Mouse (Mus musculus): ENCODE measurements around the gene 1110004F10Rik. TPM values are rescaled to one million over a fixed set of nuclear protein-coding genes. Genes with fewer than 3 reads are reported as not detected.
A peak's percentile ranks its signal among the peaks of the same experiment; 100 is the strongest.

Gene 1110004F10Rik
- polyA plus RNA-seq, 1 experiment from 2014 or later, result 311 TPM

DNA sequence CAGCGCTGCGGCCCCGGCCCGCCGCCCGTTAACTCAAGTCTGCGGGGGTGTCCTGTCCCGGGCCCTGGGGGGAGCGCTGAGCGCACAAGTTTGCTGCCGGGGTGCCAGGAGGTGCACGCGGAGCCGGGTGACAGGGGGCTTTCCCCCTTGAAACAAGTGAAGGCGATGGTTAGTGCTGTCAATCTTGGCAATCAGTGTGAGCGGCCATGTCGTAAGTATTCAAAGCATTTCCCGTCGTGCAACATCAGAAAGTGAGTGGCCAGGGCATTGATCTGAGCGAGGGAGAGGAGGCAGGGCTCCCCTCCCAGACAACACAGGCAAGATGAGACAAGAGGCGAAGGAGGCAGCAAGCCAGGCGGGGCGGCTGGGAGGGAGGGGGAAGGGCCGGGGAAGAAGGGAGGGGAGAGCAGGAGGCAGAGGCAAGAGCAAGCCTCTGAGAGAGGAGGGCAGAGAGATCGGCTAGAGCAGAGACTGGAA is 4.9 kb upstream of the 1110004F10Rik start:
- ATAC-seq, result peak; percentile 60
- under 1% methylated on average over 25 of the region's 25 CpGs for WGBS
- Histone ChIP-seq H3K4me1 (ENCODE audit: control insufficient read depth, insufficient read depth, low read depth, low read length) (peaks cover 39% of the 10 kb centered on the region), H3K36me3 (ENCODE audit: control insufficient read depth, insufficient read depth, low read length) (no peaks in the 10 kb centered on the region), H3K27ac (ENCODE audit: low read depth, low read length) (peak overlapping the region; percentile 77), H3K9me3 (ENCODE audit: control insufficient read depth, low read length) (no peaks in the 10 kb centered on the region), H3K9ac (ENCODE audit: low read depth, low read length) (peak overlapping the region; percentile 55), H3K4me3 (ENCODE audit: low read length) (peak overlapping the region; percentile 45), H3K27me3 (replicated peaks; ENCODE audit: control insufficient read depth, insufficient read depth, low read length) (peaks cover 39% of the 10 kb centered on the region), H3K4me2 (ENCODE audit: low read length) (peak overlapping the region; percentile 100)

DNA sequence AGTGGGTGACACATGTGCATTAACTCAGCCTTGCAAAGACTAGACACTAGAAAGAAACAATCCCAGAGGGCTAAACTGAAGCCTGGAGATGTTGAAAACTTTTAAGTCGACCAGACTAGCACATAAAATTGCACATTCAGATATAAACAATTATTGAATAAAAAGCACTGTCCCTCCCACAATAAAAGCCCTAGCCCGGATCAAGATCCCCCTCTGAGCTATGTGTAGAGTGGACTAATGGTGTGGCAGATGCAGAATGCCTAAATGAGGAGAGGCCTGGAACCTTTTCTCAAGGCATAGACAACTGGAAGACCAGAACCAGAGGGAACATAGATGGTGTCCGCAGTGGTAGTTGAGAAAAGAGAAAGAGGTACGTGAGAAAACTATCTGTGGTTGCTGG is 3.7 kb upstream of the 1110004F10Rik start:
- Histone ChIP-seq H3K36me3 (ENCODE audit: control insufficient read depth, insufficient read depth, low read length) (no peaks in the 10 kb centered on the region), H3K4me3 (ENCODE audit: low read length) (no peak overlapping the region), H3K9me3 (ENCODE audit: control insufficient read depth, low read length) (no peaks in the 10 kb centered on the region), H3K9ac (ENCODE audit: low read depth, low read length) (no peak overlapping the region), H3K4me1 (ENCODE audit: control insufficient read depth, insufficient read depth, low read depth, low read length) (peaks cover 44% of the 10 kb centered on the region), H3K27me3 (replicated peaks; ENCODE audit: control insufficient read depth, insufficient read depth, low read length) (peaks cover 34% of the 10 kb centered on the region), H3K27ac (ENCODE audit: low read depth, low read length) (no peak overlapping the region), H3K4me2 (ENCODE audit: low read length) (no peak overlapping the region)
- WGBS, result 39% methylated on average over 4 of the region's 4 CpGs
- no peak for ATAC-seq

DNA sequence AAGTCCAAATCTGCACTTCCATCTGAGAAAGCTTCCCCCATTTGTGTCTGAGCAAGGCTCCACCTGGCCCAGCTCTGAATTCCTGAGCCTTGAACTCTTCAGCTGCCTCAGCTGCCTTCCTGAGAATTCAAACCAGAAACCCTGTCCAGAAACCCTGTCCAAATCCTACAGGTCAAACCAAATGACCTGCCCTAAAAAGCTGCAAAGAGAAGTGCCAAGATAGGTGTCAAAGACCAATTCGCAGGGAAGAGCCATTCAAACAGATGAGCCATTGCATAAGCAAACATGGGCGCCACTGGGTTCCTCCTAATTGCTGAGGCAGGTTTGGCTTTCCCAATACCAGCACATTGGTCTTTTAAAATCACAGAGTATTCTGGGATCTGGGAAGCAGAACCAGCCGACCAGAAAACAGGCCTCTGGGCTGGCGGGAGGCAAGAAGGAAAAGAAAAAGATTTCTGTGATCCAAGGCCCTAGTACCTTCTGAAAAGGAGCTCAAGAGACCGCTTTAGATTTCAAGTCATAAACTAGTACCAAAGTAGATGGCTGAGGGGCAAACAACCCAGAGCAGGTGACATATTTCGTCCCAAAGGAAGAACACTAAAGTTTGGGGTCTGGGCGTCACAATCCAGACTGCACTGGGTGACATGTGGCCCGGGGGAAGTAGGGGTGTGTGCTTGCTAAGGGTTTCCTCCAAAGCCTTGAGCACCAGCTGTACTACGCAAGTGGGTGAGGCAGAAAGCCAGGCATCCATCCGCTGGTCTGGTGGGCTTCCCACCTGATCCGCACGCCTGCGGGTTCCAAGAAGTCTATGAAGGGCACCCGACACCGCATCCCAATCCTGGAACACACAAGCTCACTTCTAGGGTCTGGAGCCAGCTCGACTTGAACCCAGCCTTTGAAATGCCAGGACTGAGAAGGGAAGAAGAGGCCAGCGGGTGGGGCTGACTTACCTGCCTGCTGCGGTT is 2.3 kb upstream of the 1110004F10Rik start:
- Histone ChIP-seq H3K9ac (ENCODE audit: low read depth, low read length) (no peak overlapping the region), H3K36me3 (ENCODE audit: control insufficient read depth, insufficient read depth, low read length) (no peaks in the 10 kb centered on the region), H3K4me3 (ENCODE audit: low read length) (peak overlapping the region; percentile 6; the same call in 1 of the 2 replicates), H3K4me2 (ENCODE audit: low read length) (0 out of 2 replicates have a peak overlapping the region, but pooled peaks have one; percentile 14), H3K4me1 (ENCODE audit: control insufficient read depth, insufficient read depth, low read depth, low read length) (peaks cover 32% of the 10 kb centered on the region), H3K27ac (ENCODE audit: low read depth, low read length) (no peak overlapping the region), H3K27me3 (replicated peaks; ENCODE audit: control insufficient read depth, insufficient read depth, low read length) (peaks cover 31% of the 10 kb centered on the region), H3K9me3 (ENCODE audit: control insufficient read depth, low read length) (no peaks in the 10 kb centered on the region)
- ATAC-seq, result no peak
- 33% methylated on average over 18 of the region's 18 CpGs for WGBS

DNA sequence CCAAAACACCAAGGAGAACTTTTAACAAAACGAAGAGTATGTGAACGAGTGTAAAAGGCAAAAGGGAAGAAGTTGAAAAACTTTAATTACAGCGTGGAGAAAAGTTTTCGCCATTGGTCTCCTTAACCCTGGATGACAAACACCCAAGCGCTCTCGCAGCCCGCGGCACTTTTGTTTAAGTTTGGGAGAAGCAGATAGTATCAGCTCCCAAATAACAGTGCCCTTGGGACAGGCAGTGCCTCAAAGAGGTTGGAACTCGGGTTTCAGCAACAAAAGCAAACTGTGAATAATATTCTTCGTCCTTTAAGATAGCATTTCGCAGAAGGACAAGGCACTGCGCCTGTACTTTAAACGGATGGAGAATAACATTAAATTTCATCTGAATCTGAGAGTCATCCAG is 1.2 kb upstream of the 1110004F10Rik start:
- Histone ChIP-seq H3K36me3 (ENCODE audit: control insufficient read depth, insufficient read depth, low read length) (no peaks in the 10 kb centered on the region), H3K4me2 (ENCODE audit: low read length) (peak overlapping the region; percentile 44), H3K9ac (ENCODE audit: low read depth, low read length) (no peak overlapping the region), H3K4me3 (ENCODE audit: low read length) (peak overlapping the region; percentile 9), H3K9me3 (ENCODE audit: control insufficient read depth, low read length) (no peaks in the 10 kb centered on the region), H3K4me1 (ENCODE audit: control insufficient read depth, insufficient read depth, low read depth, low read length) (peaks cover 27% of the 10 kb centered on the region), H3K27me3 (replicated peaks; ENCODE audit: control insufficient read depth, insufficient read depth, low read length) (peaks cover 31% of the 10 kb centered on the region), H3K27ac (ENCODE audit: low read depth, low read length) (no peak overlapping the region)
- 1% methylated on average over 13 of the region's 13 CpGs for WGBS
- ATAC-seq, result no peak

DNA sequence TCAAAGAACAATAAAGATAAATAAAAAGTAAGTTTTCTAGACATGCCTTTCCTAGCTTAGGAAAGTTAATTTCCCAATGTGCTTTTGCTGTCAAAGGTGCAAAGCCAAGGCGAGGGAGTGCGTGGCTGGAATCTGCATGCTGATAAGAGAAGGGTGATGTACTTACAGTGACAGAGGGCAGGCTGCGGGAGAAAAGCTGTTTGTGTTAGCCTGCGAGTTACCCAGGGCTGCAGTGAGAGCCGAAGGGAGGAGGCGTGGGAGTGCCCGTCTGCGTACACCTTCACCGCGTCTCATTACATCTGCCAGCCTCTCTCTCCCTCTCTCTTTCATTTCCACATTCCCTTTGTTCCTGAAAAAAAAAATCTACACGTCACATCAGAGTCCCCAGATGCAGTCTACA is 686 bp upstream of the 1110004F10Rik start, which contains the start of gene Sox6:
Gene Sox6 (minus strand): TSS at position 286 of the 400 bp plus-strand sequence.
- H3K4me2 ChIP-seq (ENCODE audit: low read length), result peak within 1 kb of the TSS; percentile 96
- peak within 1 kb of the TSS; percentile 55 for H3K4me3 ChIP-seq (ENCODE audit: low read length)
- H3K27me3 ChIP-seq (replicated peaks; ENCODE audit: control insufficient read depth, insufficient read depth, low read length), result peaks cover 31% of the 10 kb centered on the region
- 3% methylated on average over 11 of the region's 11 CpGs for WGBS
- peaks cover 23% of the 10 kb centered on the region for H3K4me1 ChIP-seq (ENCODE audit: control insufficient read depth, insufficient read depth, low read depth, low read length)
- no peak for ATAC-seq
- no peaks in the 10 kb centered on the region for H3K9me3 ChIP-seq (ENCODE audit: control insufficient read depth, low read length)
- H3K36me3 ChIP-seq (ENCODE audit: control insufficient read depth, insufficient read depth, low read length), result no peaks in the 10 kb centered on the region
- peak within 1 kb of the TSS; percentile 65 for H3K9ac ChIP-seq (ENCODE audit: low read depth, low read length)
- H3K27ac ChIP-seq (ENCODE audit: low read depth, low read length), result peak within 1 kb of the TSS; percentile 3

DNA sequence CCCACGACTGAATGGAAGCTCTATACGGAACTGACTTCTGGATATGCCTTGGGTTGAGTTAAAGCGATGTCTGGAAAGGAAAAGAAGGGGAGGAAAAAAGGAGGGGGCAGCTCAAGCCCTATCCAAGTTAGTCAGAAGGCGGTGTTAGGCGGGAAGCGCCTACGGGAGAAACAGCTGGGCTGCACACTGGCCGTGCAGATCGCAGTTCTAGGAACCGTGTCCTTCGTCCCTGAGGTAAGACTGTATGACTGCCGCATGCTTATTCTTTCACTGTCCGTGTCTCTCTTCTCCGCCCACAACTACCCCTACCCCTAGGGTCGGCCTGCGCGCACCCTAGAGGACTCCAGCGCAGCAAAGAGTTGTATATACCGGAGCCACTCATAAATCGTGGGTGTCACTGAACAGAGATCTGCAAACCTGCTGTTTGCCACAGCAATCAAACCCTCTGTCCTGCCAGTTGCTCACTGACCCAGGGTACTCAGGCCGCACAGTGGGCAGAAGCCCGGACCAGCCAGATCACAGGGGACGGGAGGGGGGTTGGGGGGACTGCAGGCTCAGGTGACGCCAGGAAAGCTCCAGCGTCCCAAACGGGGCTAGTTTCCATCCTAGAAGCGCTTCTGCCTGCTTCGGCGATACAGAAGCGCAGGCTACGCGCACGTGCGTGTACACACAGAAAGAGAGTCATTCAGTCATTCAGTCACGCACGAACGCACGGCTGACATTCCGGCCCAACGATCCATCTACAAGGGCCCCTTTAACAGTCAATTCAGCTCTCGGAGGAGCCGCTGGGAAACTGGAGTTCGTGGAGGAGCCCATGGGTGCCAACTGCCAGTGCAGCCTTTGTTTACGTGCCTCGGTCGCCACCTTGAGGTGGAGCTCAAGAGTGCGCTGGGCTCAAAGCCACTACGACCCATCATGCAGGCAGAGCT is 605 bp downstream of the 1110004F10Rik start:
- H3K27ac ChIP-seq (ENCODE audit: low read depth, low read length), result peak overlapping the region; percentile 61

DNA sequence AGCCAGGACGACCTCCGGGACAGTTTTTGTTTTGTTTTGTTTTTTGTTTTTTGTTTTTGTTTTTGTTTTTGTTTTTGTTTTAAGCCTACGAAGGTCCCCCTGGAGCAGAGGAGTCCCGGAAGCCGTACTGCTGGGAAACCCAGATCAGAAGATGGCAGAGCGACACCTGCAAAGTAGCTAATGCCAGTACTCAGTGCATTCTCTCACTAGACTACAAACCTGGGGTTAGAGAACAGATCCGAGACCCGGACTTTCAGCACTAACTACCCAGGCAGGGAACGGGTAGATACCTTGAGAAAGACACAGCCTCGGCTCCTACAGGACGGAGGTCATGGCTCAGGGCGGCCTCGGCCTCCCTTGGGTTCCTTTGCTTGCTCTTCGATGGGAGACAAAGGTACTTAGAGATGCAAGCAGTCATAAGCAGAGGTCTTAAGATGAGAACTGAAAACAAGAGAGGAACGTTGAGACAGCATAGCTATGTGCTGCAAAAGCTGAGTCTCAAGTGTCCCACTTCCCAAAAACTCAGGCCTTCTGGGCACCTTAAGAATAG is 1.3 kb downstream of the 1110004F10Rik start:
- H3K4me2 ChIP-seq (ENCODE audit: low read length), result peak overlapping the region; percentile 96
- peak overlapping the region; percentile 55 for H3K4me3 ChIP-seq (ENCODE audit: low read length)
- 0 out of 2 replicates have a peak overlapping the region, but pooled peaks have one; percentile 4 for H3K9ac ChIP-seq (ENCODE audit: low read depth, low read length)
- no peak overlapping the region for H3K27ac ChIP-seq (ENCODE audit: low read depth, low read length)
- peaks cover 20% of the 10 kb centered on the region for H3K27me3 ChIP-seq (replicated peaks; ENCODE audit: control insufficient read depth, insufficient read depth, low read length)
- no peaks in the 10 kb centered on the region for H3K9me3 ChIP-seq (ENCODE audit: control insufficient read depth, low read length)
- ATAC-seq, result peak; percentile 61
- peaks cover 11% of the 10 kb centered on the region for H3K4me1 ChIP-seq (ENCODE audit: control insufficient read depth, insufficient read depth, low read depth, low read length)
- 15% methylated on average over 15 of the region's 15 CpGs for WGBS
- no peaks in the 10 kb centered on the region for H3K36me3 ChIP-seq (ENCODE audit: control insufficient read depth, insufficient read depth, low read length)

More for the DNA sequence above, 605 bp downstream of the 1110004F10Rik start:
- WGBS, result under 1% methylated on average over 48 of the region's 48 CpGs
- Histone ChIP-seq H3K27me3 (replicated peaks; ENCODE audit: control insufficient read depth, insufficient read depth, low read length) (peaks cover 27% of the 10 kb centered on the region), H3K9me3 (ENCODE audit: control insufficient read depth, low read length) (no peaks in the 10 kb centered on the region), H3K36me3 (ENCODE audit: control insufficient read depth, insufficient read depth, low read length) (no peaks in the 10 kb centered on the region), H3K4me2 (ENCODE audit: low read length) (peak overlapping the region; percentile 96), H3K4me3 (ENCODE audit: low read length) (peak overlapping the region; percentile 55), H3K4me1 (ENCODE audit: control insufficient read depth, insufficient read depth, low read depth, low read length) (peaks cover 11% of the 10 kb centered on the region), H3K9ac (ENCODE audit: low read depth, low read length) (peak overlapping the region; percentile 65)
- peak; percentile 93 for ATAC-seq

DNA sequence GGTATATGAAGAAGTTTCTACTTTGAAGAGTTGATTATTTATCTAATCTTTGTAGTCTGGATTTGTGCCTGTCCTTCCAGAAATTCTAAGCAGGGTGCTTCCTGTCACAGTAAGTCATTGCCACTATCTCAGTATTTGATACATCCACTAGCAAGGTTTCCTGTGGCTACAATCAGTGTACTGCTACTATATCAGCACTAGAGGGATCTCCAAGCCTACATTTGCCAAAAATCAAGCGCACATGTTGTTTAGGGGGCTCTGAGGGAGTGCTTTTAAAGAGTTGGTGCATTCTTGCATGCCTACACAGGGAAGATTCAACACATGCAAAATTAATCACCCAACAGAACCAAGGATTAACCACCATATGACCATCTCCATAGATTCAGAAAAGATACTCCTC is 21.5 kb downstream of the 1110004F10Rik start:
- Histone ChIP-seq H3K9me3 (ENCODE audit: control insufficient read depth, low read length) (no peaks in the 10 kb centered on the region), H3K9ac (ENCODE audit: low read depth, low read length) (no peak overlapping the region), H3K4me2 (ENCODE audit: low read length) (no peak overlapping the region), H3K36me3 (ENCODE audit: control insufficient read depth, insufficient read depth, low read length) (no peaks in the 10 kb centered on the region), H3K27ac (ENCODE audit: low read depth, low read length) (no peak overlapping the region), H3K4me1 (ENCODE audit: control insufficient read depth, insufficient read depth, low read depth, low read length) (no peaks in the 10 kb centered on the region), H3K27me3 (replicated peaks; ENCODE audit: control insufficient read depth, insufficient read depth, low read length) (no peaks in the 10 kb centered on the region), H3K4me3 (ENCODE audit: low read length) (no peak overlapping the region)
- 62% methylated on average over 1 of the region's 1 CpGs for WGBS
- no peak for ATAC-seq
